Comparison of ENCODE assay signal across 9 mouse cellular contexts in genomic region chr15:92526731-92527130, GRCm38 (mm10).
DNase-seq lines count a peak whose midpoint lies in the region; TF ChIP-seq lines count a peak whose summit lies in the region.
"Had no signal": no experiment of that assay in that cellular context is flagged by ENCODE, and none has a peak within 500 bp of the region (broad histone marks: within the 10 kb centered on the region; RNA-seq: fewer than 3 reads in every experiment).

No protein-coding gene starts in this region.

- H3K9me3 ChIP-seq in E14TG2a.4 (ENCODE audit: low read length) = no peaks in the 10 kb centered on the region

- H3K36me3 ChIP-seq in E14TG2a.4 (ENCODE audit: insufficient read depth, low read length) = no peaks in the 10 kb centered on the region
- H3K36me3 ChIP-seq: embryonic facial prominence, embryonic 12.5 days had no signal

- DNase-seq in adrenal gland, adult 2 months = peak; percentile 6
- DNase-seq in adrenal gland, postnatal 4 days (ENCODE audit: low spot score in 2 of 2) = no peak
- peak; percentile 29 for DNase-seq in kidney, adult 9 months
- no peak for DNase-seq in kidney, adult 11 months
- DNase-seq in kidney, postnatal 36 days = peak; percentile 4 to 64
- no peak for DNase-seq in Muller cell, postnatal 12 days (ENCODE audit: inconsistent ontology term)
- no peak for DNase-seq in frontal cortex, postnatal 14 days (ENCODE audit: low spot score in 2 of 2)

- peak; percentile 32 for TF ChIP-seq CTCF in E14TG2a.4 (conservative IDR thresholded peaks at IDR 0.05; ENCODE audit: low read length)

- no peak overlapping the region for H3K4me3 ChIP-seq in E14TG2a.4 (replicated peaks; ENCODE audit: low read length)
- H3K4me3 ChIP-seq: embryonic facial prominence, embryonic 12.5 days had no signal

- no peaks in the 10 kb centered on the region for H3K27me3 ChIP-seq in E14TG2a.4 (ENCODE audit: insufficient read depth, low read length)
- H3K27me3 ChIP-seq: embryonic facial prominence, embryonic 12.5 days had no signal

- peaks cover 10% of the 10 kb centered on the region for H3K4me1 ChIP-seq in E14TG2a.4 (replicated peaks; ENCODE audit: low read depth, low read length)
- H3K4me1 ChIP-seq: embryonic facial prominence, embryonic 12.5 days had no signal

Comparison
In these comparisons a context has a peak if more than half of its experiments do, and no peak if none do; other contexts are left out.
1. DNase-seq: peak in adrenal gland, adult 2 months (single experiment), kidney, adult 9 months (single experiment) and kidney, postnatal 36 days (2 of 2); none in adrenal gland, postnatal 4 days (0 of 2), kidney, adult 11 months (single experiment), Muller cell, postnatal 12 days (single experiment) and frontal cortex, postnatal 14 days (0 of 2).